Mouse (Mus musculus): ENCODE results near the gene Tusc2. TPM values are rescaled to one million over a fixed set of nuclear protein-coding genes. Genes with fewer than 3 reads are reported as not detected.
A peak's percentile ranks its signal among the peaks of the same experiment; 100 is the strongest.

The Tusc2 gene
- polyA plus RNA-seq, 1 experiment from 2014 or later = 41.6 TPM

DNA sequence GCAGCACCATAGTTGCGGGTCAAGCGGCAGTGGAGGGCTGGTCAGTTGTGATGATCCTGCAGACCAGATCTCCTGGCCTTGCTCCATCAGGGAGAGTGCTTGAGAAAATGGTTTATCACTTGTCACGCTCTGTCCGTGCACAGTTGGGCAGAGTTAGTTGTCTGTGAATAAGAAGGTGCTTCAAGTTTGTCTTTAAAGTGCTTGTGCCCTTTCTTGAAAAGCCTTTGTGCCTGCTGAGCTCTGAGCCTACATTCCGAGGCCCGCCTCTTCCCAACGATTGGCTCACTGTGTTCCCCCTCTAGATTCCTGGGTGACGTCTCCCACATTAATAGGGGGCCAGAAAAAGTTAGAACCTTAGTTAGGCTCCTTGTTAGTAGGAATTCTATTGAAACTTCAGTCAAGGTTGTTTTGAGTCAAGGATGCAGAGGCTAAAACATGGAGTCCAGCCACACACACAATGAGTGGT, 11.1 kb upstream of the Tusc2 start:
- 21% methylated on average over 8 of the region's 8 CpGs for WGBS
- Histone ChIP-seq H3K4me1 (replicated peaks; ENCODE audit: control insufficient read depth, insufficient read depth, low read length) (peaks cover 17% of the 10 kb centered on the region), H3K36me3 (ENCODE audit: control insufficient read depth, insufficient read depth) (no peaks in the 10 kb centered on the region; the same call in 1 of the 2 replicates), H3K27me3 (replicated peaks; ENCODE audit: control insufficient read depth, insufficient read depth, low read length) (no peaks in the 10 kb centered on the region), H3K9me3 (ENCODE audit: control insufficient read depth) (no peaks in the 10 kb centered on the region), H3K9ac (ENCODE audit: low read depth, low read length) (peak overlapping the region; percentile 50), H3K27ac (ENCODE audit: low read depth, low read length) (peak overlapping the region; percentile 66; the same call in 1 of the 2 replicates), H3K4me2 (replicated peaks; ENCODE audit: low read depth) (peak overlapping the region; percentile 86), H3K4me3 (ENCODE audit: low read depth, low read length) (peak overlapping the region; percentile 41)
- ATAC-seq = no peak
- TF ChIP-seq CTCF (IDR thresholded peaks at IDR 0.05; ENCODE audit: low read depth) = no peak

DNA sequence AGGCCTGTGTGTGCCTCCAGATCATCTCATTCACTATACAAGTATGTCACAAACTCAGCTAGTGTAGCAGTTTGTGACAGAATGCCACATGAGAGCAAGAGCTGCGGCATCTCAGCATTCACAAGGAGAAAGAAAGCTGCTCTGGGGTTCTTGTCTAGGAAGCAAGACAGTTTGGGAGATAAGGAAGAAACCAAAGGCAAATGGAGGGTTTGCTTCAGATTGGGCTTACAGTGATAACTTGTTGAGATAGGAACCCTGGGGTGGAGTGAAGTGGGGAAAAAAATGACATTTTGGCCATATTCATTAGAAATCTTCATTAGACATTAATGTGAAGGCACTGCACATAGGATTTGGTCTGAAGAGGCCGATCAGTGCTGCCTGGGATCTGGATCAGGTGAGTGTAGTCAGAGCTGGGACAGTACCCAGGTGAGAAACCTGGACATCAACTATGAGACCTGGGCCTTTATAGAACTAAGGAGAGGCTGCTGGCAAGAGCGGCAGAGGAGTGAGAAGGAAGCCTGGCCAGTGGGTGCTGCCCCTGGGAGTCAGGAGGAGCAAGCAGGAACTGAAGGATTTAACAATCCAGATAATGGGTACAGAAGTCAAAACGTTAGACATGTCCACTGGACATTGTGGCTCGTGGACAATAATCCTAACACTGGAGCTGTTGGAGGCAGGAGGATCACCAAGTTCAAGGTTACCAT, 10.2 kb upstream of the Tusc2 start:
- ATAC-seq = no peak
- no peak for TF ChIP-seq CTCF (IDR thresholded peaks at IDR 0.05; ENCODE audit: low read depth)
- Histone ChIP-seq H3K4me1 (replicated peaks; ENCODE audit: control insufficient read depth, insufficient read depth, low read length) (peaks cover 17% of the 10 kb centered on the region), H3K36me3 (ENCODE audit: control insufficient read depth, insufficient read depth) (peaks cover 9% of the 10 kb centered on the region), H3K9me3 (ENCODE audit: control insufficient read depth) (no peaks in the 10 kb centered on the region), H3K4me3 (ENCODE audit: low read depth, low read length) (no peak overlapping the region), H3K9ac (ENCODE audit: low read depth, low read length) (no peak overlapping the region), H3K27me3 (replicated peaks; ENCODE audit: control insufficient read depth, insufficient read depth, low read length) (no peaks in the 10 kb centered on the region), H3K27ac (ENCODE audit: low read depth, low read length) (no peak overlapping the region), H3K4me2 (replicated peaks; ENCODE audit: low read depth) (peak overlapping the region; percentile 77)
- 72% methylated on average over 5 of the region's 5 CpGs for WGBS

DNA sequence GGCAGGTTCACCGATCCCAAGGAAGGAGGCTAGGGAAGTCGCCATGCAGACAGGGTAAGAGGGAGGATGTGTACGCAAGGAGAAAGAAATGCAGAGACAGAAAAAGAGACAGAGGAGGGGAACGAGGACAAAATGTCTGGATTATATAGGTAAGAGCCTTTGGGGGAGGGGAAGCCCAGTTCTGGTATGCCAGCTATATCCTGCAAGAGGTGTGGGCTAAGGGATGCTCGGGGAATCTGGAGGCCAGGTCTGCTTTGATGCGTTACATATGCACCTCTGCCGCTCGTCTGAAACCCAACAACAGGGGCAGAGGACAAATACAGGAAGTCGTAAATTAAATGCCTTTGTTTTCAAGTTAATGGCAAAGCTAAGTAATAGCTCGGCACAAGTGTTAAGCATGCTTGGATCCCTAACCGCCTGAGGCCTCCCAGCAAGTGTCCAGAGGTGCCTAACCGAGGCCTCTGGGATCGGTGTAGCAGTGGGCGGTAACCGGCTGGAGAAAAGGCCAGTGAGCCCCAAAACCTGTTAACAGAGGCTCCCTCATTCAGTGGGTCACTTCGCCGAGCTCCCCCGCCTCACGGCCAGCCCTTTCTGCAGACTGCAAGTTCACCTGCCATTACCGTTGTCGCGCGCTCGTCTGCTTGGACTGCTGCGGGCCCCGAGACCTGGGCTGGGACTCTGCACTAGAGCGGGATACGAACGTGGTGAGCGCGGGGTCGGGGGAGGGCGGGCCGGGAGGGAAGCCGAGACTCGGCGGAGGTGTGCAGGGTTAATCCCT, 9.3 kb upstream of the Tusc2 start:
- peak overlapping the region; percentile 96 for H3K27ac ChIP-seq (ENCODE audit: low read depth, low read length)
- peak overlapping the region; percentile 76 for H3K4me3 ChIP-seq (ENCODE audit: low read depth, low read length)
- no peaks in the 10 kb centered on the region for H3K9me3 ChIP-seq (ENCODE audit: control insufficient read depth)
- H3K4me2 ChIP-seq (replicated peaks; ENCODE audit: low read depth) = peak overlapping the region; percentile 77
- H3K4me1 ChIP-seq (replicated peaks; ENCODE audit: control insufficient read depth, insufficient read depth, low read length) = peaks cover 17% of the 10 kb centered on the region
- WGBS = 5% methylated on average over 37 of the region's 37 CpGs
- H3K36me3 ChIP-seq (ENCODE audit: control insufficient read depth, insufficient read depth) = peaks cover 18% of the 10 kb centered on the region
- ATAC-seq = peak; percentile 29
- TF ChIP-seq CTCF (IDR thresholded peaks at IDR 0.05; ENCODE audit: low read depth) = no peak
- H3K27me3 ChIP-seq (replicated peaks; ENCODE audit: control insufficient read depth, insufficient read depth, low read length) = no peaks in the 10 kb centered on the region
- H3K9ac ChIP-seq (ENCODE audit: low read depth, low read length) = peak overlapping the region; percentile 28

DNA sequence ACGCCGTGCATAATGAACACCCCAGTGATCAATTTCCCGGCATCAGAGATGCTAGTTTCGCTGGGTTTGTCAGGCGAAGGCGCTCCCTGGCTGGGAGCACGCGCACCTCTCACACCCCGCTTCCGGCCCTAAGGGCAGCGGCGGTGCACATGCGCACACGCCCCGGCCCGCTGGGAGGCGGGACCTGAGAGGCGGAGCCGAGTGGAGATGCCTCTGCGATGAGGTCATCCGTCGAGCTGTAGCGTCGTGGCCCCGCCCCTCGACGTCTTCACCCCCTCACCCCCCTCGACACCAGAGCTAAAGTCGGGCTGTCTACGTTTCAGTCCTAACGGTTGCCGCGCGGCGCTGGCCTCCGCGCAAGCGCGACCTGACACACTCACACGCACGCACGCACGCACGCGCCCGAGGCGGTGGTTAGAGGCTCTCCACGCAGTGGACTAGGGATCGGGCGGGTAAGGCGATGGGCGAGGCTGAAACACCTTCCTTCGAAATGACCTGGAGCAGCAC, 8.7 kb upstream of the Tusc2 start:
- Histone ChIP-seq H3K27ac (ENCODE audit: low read depth, low read length) (peak overlapping the region; percentile 96), H3K36me3 (ENCODE audit: control insufficient read depth, insufficient read depth) (peaks cover 24% of the 10 kb centered on the region), H3K9me3 (ENCODE audit: control insufficient read depth) (no peaks in the 10 kb centered on the region), H3K4me2 (replicated peaks; ENCODE audit: low read depth) (peak overlapping the region; percentile 77), H3K4me1 (replicated peaks; ENCODE audit: control insufficient read depth, insufficient read depth, low read length) (peaks cover 17% of the 10 kb centered on the region), H3K4me3 (ENCODE audit: low read depth, low read length) (peak overlapping the region; percentile 76), H3K9ac (ENCODE audit: low read depth, low read length) (peak overlapping the region; percentile 73), H3K27me3 (replicated peaks; ENCODE audit: control insufficient read depth, insufficient read depth, low read length) (no peaks in the 10 kb centered on the region)
- ATAC-seq = peak; percentile 91
- WGBS = under 1% methylated on average over 53 of the region's 53 CpGs
- TF ChIP-seq CTCF (IDR thresholded peaks at IDR 0.05; ENCODE audit: low read depth) = peak; percentile 43

DNA sequence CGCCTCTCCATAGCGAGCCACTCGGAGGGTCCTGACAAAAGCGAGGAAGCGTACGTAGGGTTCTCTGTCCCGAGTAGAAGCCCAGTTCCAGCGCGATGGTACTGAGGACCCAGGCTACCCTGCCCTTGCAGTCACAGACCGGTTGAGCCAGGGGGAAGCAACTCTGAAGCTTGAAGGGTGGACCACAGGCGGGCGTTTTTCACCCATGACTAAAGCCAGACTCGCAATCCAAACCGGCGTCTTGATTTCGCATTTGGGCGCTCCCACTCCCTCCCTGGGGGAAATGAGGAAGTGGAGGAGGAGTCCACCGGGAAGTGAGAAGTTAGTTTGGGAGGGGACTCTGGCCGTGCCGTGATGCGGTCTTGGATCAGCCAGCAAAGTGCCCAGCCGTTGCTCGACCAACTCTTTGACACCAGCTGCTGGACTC, 8.0 kb upstream of the Tusc2 start:
- H3K27ac ChIP-seq (ENCODE audit: low read depth, low read length) = peak overlapping the region; percentile 96
- TF ChIP-seq CTCF (IDR thresholded peaks at IDR 0.05; ENCODE audit: low read depth) = no peak
- no peaks in the 10 kb centered on the region for H3K9me3 ChIP-seq (ENCODE audit: control insufficient read depth)
- no peaks in the 10 kb centered on the region for H3K27me3 ChIP-seq (replicated peaks; ENCODE audit: control insufficient read depth, insufficient read depth, low read length)
- H3K4me3 ChIP-seq (ENCODE audit: low read depth, low read length) = peak overlapping the region; percentile 76
- peak overlapping the region; percentile 73 for H3K9ac ChIP-seq (ENCODE audit: low read depth, low read length)
- H3K4me1 ChIP-seq (replicated peaks; ENCODE audit: control insufficient read depth, insufficient read depth, low read length) = peaks cover 17% of the 10 kb centered on the region
- WGBS = under 1% methylated on average over 23 of the region's 23 CpGs
- H3K4me2 ChIP-seq (replicated peaks; ENCODE audit: low read depth) = peak overlapping the region; percentile 77
- H3K36me3 ChIP-seq (ENCODE audit: control insufficient read depth, insufficient read depth) = peaks cover 31% of the 10 kb centered on the region
- ATAC-seq = peak; percentile 3; the same call in 1 of the 2 replicates

DNA sequence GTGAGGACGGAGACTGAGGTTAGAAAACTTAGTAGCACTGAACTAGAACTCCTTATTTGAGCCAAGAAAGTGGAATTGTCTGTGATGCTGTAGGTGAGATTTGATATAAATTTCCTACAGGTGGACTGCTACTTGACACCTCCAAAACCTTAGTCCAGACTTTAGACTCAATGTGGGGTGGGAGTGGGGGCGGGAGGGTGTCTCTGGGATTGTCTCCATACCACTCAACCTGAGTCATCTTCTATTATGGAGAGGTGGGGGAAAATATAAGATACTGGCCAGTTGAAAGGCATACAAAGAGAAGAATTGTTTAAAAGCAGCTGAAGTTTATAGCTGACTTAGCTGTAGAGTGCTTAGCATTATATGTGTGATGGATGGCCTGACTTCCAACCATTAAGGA, 7.4 kb upstream of the Tusc2 start:
- Histone ChIP-seq H3K4me3 (ENCODE audit: low read depth, low read length) (peak overlapping the region; percentile 76), H3K27ac (ENCODE audit: low read depth, low read length) (peak overlapping the region; percentile 96), H3K4me1 (replicated peaks; ENCODE audit: control insufficient read depth, insufficient read depth, low read length) (peaks cover 17% of the 10 kb centered on the region), H3K36me3 (ENCODE audit: control insufficient read depth, insufficient read depth) (peaks cover 36% of the 10 kb centered on the region), H3K9ac (ENCODE audit: low read depth, low read length) (peak overlapping the region; percentile 73), H3K4me2 (replicated peaks; ENCODE audit: low read depth) (peak overlapping the region; percentile 77), H3K9me3 (ENCODE audit: control insufficient read depth) (no peaks in the 10 kb centered on the region), H3K27me3 (replicated peaks; ENCODE audit: control insufficient read depth, insufficient read depth, low read length) (no peaks in the 10 kb centered on the region)
- WGBS = 19% methylated on average over 2 of the region's 2 CpGs
- TF ChIP-seq CTCF (IDR thresholded peaks at IDR 0.05; ENCODE audit: low read depth) = no peak
- no peak for ATAC-seq

Measured in intestine, postnatal 0 days (tissue).